Mouse (Mus musculus) bone marrow macrophage, adult 2 months (primary cell): ENCODE measurements around the gene Cacna1h.

Source experiments
- CTCF ChIP-seq: IDR thresholded peaks from 2 replicates; pipeline ENCODE4 v1.5.1; 2012; ENCODE audit warnings: low read depth, mild to moderate bottlenecking, low read length, moderate library complexity
- POLR2A ChIP-seq: IDR thresholded peaks from 2 replicates; pipeline ENCODE4 v1.6.1; 2012; ENCODE audit warnings: mild to moderate bottlenecking, low read depth, low read length, borderline replicate concordance

GRCm38 (mm10) chr17:25450329-25450728 is 16.7 kb upstream of the Cacna1h start:
- TF ChIP-seq CTCF = no peak
- no peak for TF ChIP-seq POLR2A
